Mouse (Mus musculus) ES-E14 (cell line): ENCODE results near the gene Gnat2. TPM values are rescaled to one million over a fixed set of nuclear protein-coding genes. Genes with fewer than 3 reads are reported as not detected.

ENCODE experiments used
- DNase-seq: peaks from one replicate; pipeline ENCODE4 v3.0.0-alpha.2; 2013; ENCODE audit warnings: low read depth, low spot score
- H3K27ac ChIP-seq: 2 replicates; pipeline ENCODE4 v1.5.1; 2012; ENCODE audit warnings: low read depth, mild to moderate bottlenecking, low read length, moderate library complexity, mixed read lengths; ENCODE audit not compliant: poor library complexity, insufficient read depth, severe bottlenecking
- H3K36me3 ChIP-seq: 2 replicates; pipeline ENCODE4 v1.6.1; 2012; ENCODE audit warnings: mild to moderate bottlenecking, low read length, moderate library complexity, mixed read lengths; ENCODE audit not compliant: control insufficient read depth, poor library complexity, insufficient read depth, severe bottlenecking
- H3K4me1 ChIP-seq, 2 experiments: fragments of 150-350 bp in 1 of 2; sonication (generic) in 1 of 2; 2 replicates each; pipeline ENCODE4 v1.6.1; 2012; ENCODE audit warnings: low read length in 2 of 2, mild to moderate bottlenecking in 1 of 2, mixed read lengths in 1 of 2; ENCODE audit not compliant: control insufficient read depth in 2 of 2, insufficient read depth in 2 of 2, poor library complexity in 1 of 2
- H3K4me3 ChIP-seq, 2 experiments: fragments of 150-350 bp in 1 of 2; sonication (generic) in 1 of 2; 2 replicates each; pipeline ENCODE4 v1.5.1; 2012; ENCODE audit warnings: low read length in 2 of 2, low read depth in 1 of 2, mild to moderate bottlenecking in 1 of 2, mixed read lengths in 1 of 2; ENCODE audit not compliant: insufficient read depth in 1 of 2, poor library complexity in 1 of 2, severe bottlenecking in 1 of 2
- H3K9ac ChIP-seq: 2 replicates; pipeline ENCODE4 v1.6.1; 2012; ENCODE audit warnings: low read depth, mild to moderate bottlenecking, low read length, mixed read lengths; ENCODE audit not compliant: poor library complexity, insufficient read depth, severe bottlenecking
- H3K9me3 ChIP-seq: fragments of 150-350 bp; sonication (generic); 2 replicates; pipeline ENCODE4 v1.6.1; 2012; ENCODE audit warnings: low read depth, mild to moderate bottlenecking, low read length; ENCODE audit not compliant: control insufficient read depth, insufficient read depth
- CHD2 ChIP-seq: IDR thresholded peaks from 2 replicates; pipeline ENCODE4 v1.6.1; 2014; ENCODE audit warnings: mild to moderate bottlenecking, low read depth, low read length, inconsistent platforms
- HCFC1 ChIP-seq: IDR thresholded peaks from 2 replicates; pipeline ENCODE4 v1.6.1; 2012; ENCODE audit warnings: low read length, inconsistent platforms, borderline replicate concordance; ENCODE audit not compliant: insufficient read depth
- MAFK ChIP-seq: IDR thresholded peaks from 2 replicates; pipeline ENCODE4 v1.6.1; 2014; ENCODE audit warnings: mild to moderate bottlenecking, low read depth, low read length, inconsistent platforms; ENCODE audit not compliant: insufficient read depth
- ZC3H11A ChIP-seq: IDR thresholded peaks from 2 replicates; pipeline ENCODE4 v1.6.1; 2012; ENCODE audit warnings: low read depth, mild to moderate bottlenecking, inconsistent platforms, low read length, borderline replicate concordance
- ZNF384 ChIP-seq: IDR thresholded peaks from 2 replicates; pipeline ENCODE4 v1.6.1; 2012; ENCODE audit warnings: low read depth, low read length, inconsistent platforms
- in situ Hi-C, 2 experiments: fragments of 600-800 bp; cut with MboI; formaldehyde crosslinking; loops; one replicate each; pipeline ENCODE4 v1.15.1; 2025; ENCODE audit warnings: low sequenced_read_pairs in 2 of 2, inconsistent platforms in 1 of 2; ENCODE audit not compliant: unreplicated experiment in 2 of 2
- total RNA-seq: library from RNA; depleted of rRNA; stranded (reverse); fragments of 300-350 nt; gene quantifications from 2 replicates; pipeline ENCODE4 v1.2.3, GENCODE M21; 2012

Gene Gnat2
- total RNA-seq, 1 experiment: 9.9 TPM

- H3K36me3 ChIP-seq: peaks cover 11% of the 10 kb centered on the region
- H3K9ac ChIP-seq: no peak overlapping the region
- DNase-seq: no peak
- no peak overlapping the region for H3K4me3 ChIP-seq
- no peaks in the 10 kb centered on the region for H3K4me1 ChIP-seq
- no peaks in the 10 kb centered on the region for H3K9me3 ChIP-seq
- in situ Hi-C loops: no loop called here
- no peak overlapping the region for H3K27ac ChIP-seq
- no peak for TF ChIP-seq HCFC1
Observed at GRCm38 (mm10) chr3:108123242-108123641, 30.7 kb downstream of the Gnat2 start.

GRCm38 (mm10) chr3:108124131-108124530 is 31.5 kb downstream of the Gnat2 start:
- H3K4me1 ChIP-seq: peaks cover 0 to 3% of the 10 kb centered on the region in 2 experiments; a peak in 1 of 4 replicates
- no peak for TF ChIP-seq ZC3H11A
- no peak for TF ChIP-seq MAFK
- no peak for TF ChIP-seq CHD2
- TF ChIP-seq ZNF384: no peak
- no peak for TF ChIP-seq HCFC1
- peaks cover 11% of the 10 kb centered on the region for H3K36me3 ChIP-seq
- DNase-seq: no peak
- no peaks in the 10 kb centered on the region for H3K9me3 ChIP-seq
- H3K9ac ChIP-seq: no peak overlapping the region
- no peak overlapping the region for H3K4me3 ChIP-seq
- in situ Hi-C loops: no loop called here
- no peak overlapping the region for H3K27ac ChIP-seq

GRCm38 (mm10) chr3:108126327-108126726 is 33.7 kb downstream of the Gnat2 start:
- TF ChIP-seq CHD2 (no peak), ZC3H11A (no peak), ZNF384 (no peak), HCFC1 (no peak), MAFK (no peak)
- no peaks in the 10 kb centered on the region for H3K9me3 ChIP-seq
- peaks cover 3% of the 10 kb centered on the region; the same call in 1 of the 2 replicates for H3K36me3 ChIP-seq
- H3K27ac ChIP-seq: no peak overlapping the region
- no peak overlapping the region for H3K4me3 ChIP-seq
- H3K9ac ChIP-seq: no peak overlapping the region
- in situ Hi-C loops: no loop called here
- no peak for DNase-seq
- H3K4me1 ChIP-seq: peaks cover 0 to 3% of the 10 kb centered on the region in 2 experiments; a peak in 1 of 4 replicates

DNA sequence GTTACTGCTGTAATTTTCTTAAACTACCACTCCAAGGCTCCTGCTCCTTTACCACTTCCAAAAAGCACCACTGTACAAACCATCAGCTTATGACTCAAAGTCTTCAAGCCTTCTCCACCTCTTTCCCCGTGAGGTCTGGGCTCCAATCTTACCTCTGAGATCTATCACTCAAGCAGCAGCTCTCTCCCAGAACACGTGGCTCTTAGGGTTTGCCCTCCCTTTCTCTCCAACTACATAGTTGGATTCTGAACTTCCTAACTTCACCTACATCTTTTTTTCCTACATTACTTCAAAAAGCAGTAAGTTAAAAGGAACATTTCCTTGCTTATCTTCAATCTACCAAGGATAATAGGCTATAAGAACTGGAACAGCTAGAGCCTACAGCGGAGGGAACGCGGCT is 35.9 kb downstream of the Gnat2 start:
- Histone ChIP-seq H3K9me3 (no peaks in the 10 kb centered on the region), H3K4me3 (no peak overlapping the region), H3K27ac (no peak overlapping the region), H3K4me1 (peaks cover 0 to 3% of the 10 kb centered on the region in 2 experiments; a peak in 1 of 4 replicates), H3K36me3 (no peaks in the 10 kb centered on the region), H3K9ac (no peak overlapping the region)
- DNase-seq: no peak
- TF ChIP-seq ZC3H11A (no peak), MAFK (no peak), ZNF384 (no peak), CHD2 (no peak), HCFC1 (no peak)
- in situ Hi-C loops: no loop called here

DNA sequence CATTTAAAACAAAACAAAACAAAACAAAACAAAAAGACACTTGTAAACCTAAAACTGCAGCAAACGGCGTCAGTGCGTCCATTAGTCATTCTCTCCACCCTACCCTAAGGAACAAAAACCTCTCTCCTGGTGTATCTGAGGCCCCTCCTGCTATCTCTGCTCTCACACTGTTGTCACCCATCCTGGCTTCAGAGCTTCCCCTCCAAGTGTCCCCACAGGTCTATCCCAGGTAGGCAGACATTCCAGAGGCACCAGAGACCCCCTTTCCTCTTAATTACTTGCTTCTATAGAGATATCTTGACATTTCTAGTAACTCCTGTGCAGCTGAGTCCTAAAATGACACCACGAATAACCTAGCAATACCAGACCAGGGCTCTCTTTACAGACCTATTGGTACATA is 36.8 kb downstream of the Gnat2 start:
- H3K36me3 ChIP-seq: no peaks in the 10 kb centered on the region
- H3K4me3 ChIP-seq: no peak overlapping the region
- DNase-seq: no peak
- no peak overlapping the region for H3K9ac ChIP-seq
- H3K27ac ChIP-seq: no peak overlapping the region
- in situ Hi-C loops: no loop called here
- TF ChIP-seq ZNF384 (no peak), ZC3H11A (no peak), HCFC1 (no peak), CHD2 (no peak), MAFK (no peak)
- peaks cover 0 to 3% of the 10 kb centered on the region in 2 experiments; a peak in 1 of 4 replicates for H3K4me1 ChIP-seq
- no peaks in the 10 kb centered on the region for H3K9me3 ChIP-seq
